Mouse (Mus musculus): ENCODE data around the gene Ofcc1. TPM values are rescaled to one million over a fixed set of nuclear protein-coding genes. Genes with fewer than 3 reads are reported as not detected.

Gene Ofcc1
- polyA plus RNA-seq (2015; fragmentation: Nextera tagmentation; extraction: Ambion mirVana) = 0.04 and 0.06 TPM in 2 replicates

DNA sequence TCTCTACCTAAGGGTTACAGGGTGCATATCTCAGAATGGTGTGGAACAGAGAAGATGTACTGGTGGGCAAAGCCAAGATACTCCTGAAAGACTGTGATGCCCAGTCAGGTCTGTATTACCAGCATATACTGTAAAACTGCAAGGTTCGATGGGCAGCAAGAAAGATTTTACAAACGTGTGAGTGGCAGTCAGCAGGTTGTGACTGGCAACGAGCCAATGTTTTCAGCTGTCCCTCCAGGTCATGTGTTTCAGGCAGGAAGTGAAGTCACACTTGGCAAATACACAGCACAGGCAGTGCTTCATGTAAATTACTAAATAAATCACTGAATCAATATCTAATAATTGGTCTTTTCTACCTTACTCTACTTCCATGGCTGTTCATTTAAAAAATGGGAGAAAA, at the start of gene Ofcc1:
TSS of gene Ofcc1 (minus strand) at position 163 of the 400 bp plus-strand sequence.
- no peaks in the 10 kb centered on the region for H3K9me3 ChIP-seq (ENCODE audit: control insufficient read depth, low read length)
- H3K4me2 ChIP-seq (replicated peaks; ENCODE audit: low read depth) = no peak within 1 kb of the TSS
- DNase-seq (ENCODE audit: low spot score) (peak; percentile 23), ATAC-seq (ENCODE audit: low FRiP score, low TSS enrichment) (no peak)
- H3K27me3 ChIP-seq (ENCODE audit: control insufficient read depth, insufficient read depth, low read length) = no peaks in the 10 kb centered on the region
- no peak within 1 kb of the TSS for H3K4me3 ChIP-seq (ENCODE audit: low read depth, low read length)
- WGBS = 43% methylated on average over 3 of the region's 3 CpGs
- H3K36me3 ChIP-seq (ENCODE audit: control insufficient read depth, insufficient read depth, low read length) = no peaks in the 10 kb centered on the region
- H3K27ac ChIP-seq (replicated peaks) = no peak within 1 kb of the TSS
- no peaks in the 10 kb centered on the region for H3K4me1 ChIP-seq (replicated peaks; ENCODE audit: control insufficient read depth, insufficient read depth)
- TF ChIP-seq CTCF (IDR thresholded peaks at IDR 0.05; ENCODE audit: low read depth) (no peak), EP300 (optimal IDR thresholded peaks at IDR 0.05) (no peak)
- no peak within 1 kb of the TSS for H3K9ac ChIP-seq (ENCODE audit: low read length)

DNA sequence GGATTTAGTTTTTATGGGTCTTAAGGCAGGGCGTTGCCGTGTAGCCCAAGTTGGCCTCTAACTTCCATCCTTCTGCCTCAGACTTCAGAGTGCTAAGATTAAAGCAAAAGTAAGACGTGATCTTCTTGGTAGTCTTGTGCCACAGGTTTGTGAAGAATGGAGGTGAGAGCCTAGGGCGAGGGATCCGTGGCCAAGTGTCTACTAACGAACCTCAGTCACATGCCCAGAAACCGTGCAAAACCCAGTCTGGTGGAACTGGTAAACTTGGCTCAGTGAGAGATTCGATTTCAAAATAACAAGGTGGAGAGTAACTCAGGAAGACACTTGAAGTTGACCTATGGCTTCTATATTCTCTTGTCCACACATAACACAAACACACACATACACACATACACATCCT, 28.9 kb upstream of the Ofcc1 start:
- no peak overlapping the region for H3K9ac ChIP-seq (ENCODE audit: low read length)
- 81% methylated on average over 8 of the region's 8 CpGs for WGBS
- DNase-seq (ENCODE audit: low spot score) = no peak
- no peak for ATAC-seq (ENCODE audit: low FRiP score, low TSS enrichment)
- H3K4me1 ChIP-seq (replicated peaks; ENCODE audit: control insufficient read depth, insufficient read depth) = no peaks in the 10 kb centered on the region
- no peaks in the 10 kb centered on the region for H3K9me3 ChIP-seq (ENCODE audit: control insufficient read depth, low read length)
- H3K27ac ChIP-seq (replicated peaks) = no peak overlapping the region
- H3K27me3 ChIP-seq (ENCODE audit: control insufficient read depth, insufficient read depth, low read length) = no peaks in the 10 kb centered on the region
- H3K4me2 ChIP-seq (replicated peaks; ENCODE audit: low read depth) = no peak overlapping the region
- H3K4me3 ChIP-seq (ENCODE audit: low read depth, low read length) = no peak overlapping the region
- no peaks in the 10 kb centered on the region for H3K36me3 ChIP-seq (ENCODE audit: control insufficient read depth, insufficient read depth, low read length)
- no peak for TF ChIP-seq CTCF (IDR thresholded peaks at IDR 0.05; ENCODE audit: low read depth)
- TF ChIP-seq EP300 (optimal IDR thresholded peaks at IDR 0.05) = no peak

DNA sequence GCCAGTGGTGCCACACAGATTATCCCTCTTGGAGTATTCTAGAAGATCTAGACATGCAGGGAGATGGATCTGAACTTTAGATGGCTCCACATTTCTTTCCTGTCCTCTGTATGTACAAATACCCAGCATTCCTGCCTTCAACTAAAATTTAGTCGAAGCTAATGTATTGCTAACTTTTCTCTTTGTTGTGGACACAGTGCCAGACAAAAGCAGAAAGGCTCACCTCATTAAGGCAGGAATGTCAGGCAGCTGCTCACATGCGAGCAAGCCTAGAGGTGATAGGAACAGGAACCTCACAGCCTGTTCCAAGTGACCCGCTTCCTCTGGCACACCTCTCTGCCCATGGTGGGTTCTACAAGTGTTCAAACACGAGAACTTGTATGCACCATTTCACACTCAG, 26.2 kb upstream of the Ofcc1 start:
- Histone ChIP-seq H3K9ac (ENCODE audit: low read length) (no peak overlapping the region), H3K9me3 (ENCODE audit: control insufficient read depth, low read length) (no peaks in the 10 kb centered on the region), H3K27ac (replicated peaks) (no peak overlapping the region), H3K4me3 (ENCODE audit: low read depth, low read length) (no peak overlapping the region), H3K4me2 (replicated peaks; ENCODE audit: low read depth) (no peak overlapping the region), H3K27me3 (ENCODE audit: control insufficient read depth, insufficient read depth, low read length) (no peaks in the 10 kb centered on the region), H3K36me3 (ENCODE audit: control insufficient read depth, insufficient read depth, low read length) (no peaks in the 10 kb centered on the region), H3K4me1 (replicated peaks; ENCODE audit: control insufficient read depth, insufficient read depth) (no peaks in the 10 kb centered on the region)
- no peak for TF ChIP-seq CTCF (IDR thresholded peaks at IDR 0.05; ENCODE audit: low read depth)
- no peak for TF ChIP-seq EP300 (optimal IDR thresholded peaks at IDR 0.05)
- ATAC-seq (ENCODE audit: low FRiP score, low TSS enrichment) = no peak
- DNase-seq (ENCODE audit: low spot score) = no peak
- 51% methylated on average over 4 of the region's 4 CpGs for WGBS

DNA sequence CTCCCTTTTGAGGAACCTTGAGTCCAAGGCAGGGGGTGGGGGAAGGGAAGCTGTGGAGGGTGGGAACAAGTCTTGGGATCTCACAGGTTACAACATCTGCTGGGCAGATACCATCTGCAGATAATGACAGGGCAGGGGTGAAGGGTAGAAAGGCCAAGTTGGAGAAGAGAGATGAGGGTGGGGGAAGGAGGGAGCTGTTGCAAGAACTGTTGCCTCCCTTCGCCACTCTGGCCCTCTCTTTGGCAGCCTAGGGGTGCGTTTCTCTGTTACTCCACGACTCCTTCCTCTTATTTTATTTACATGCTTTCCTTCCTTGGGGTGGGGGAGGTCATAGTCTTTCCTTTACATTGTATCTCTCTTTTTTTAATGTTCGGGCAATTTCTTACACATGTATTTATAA, 23.7 kb upstream of the Ofcc1 start:
- Histone ChIP-seq H3K9me3 (ENCODE audit: control insufficient read depth, low read length) (no peaks in the 10 kb centered on the region), H3K36me3 (ENCODE audit: control insufficient read depth, insufficient read depth, low read length) (no peaks in the 10 kb centered on the region), H3K4me1 (replicated peaks; ENCODE audit: control insufficient read depth, insufficient read depth) (no peaks in the 10 kb centered on the region), H3K9ac (ENCODE audit: low read length) (no peak overlapping the region), H3K4me2 (replicated peaks; ENCODE audit: low read depth) (no peak overlapping the region), H3K27ac (replicated peaks) (no peak overlapping the region), H3K27me3 (ENCODE audit: control insufficient read depth, insufficient read depth, low read length) (no peaks in the 10 kb centered on the region), H3K4me3 (ENCODE audit: low read depth, low read length) (no peak overlapping the region)
- 72% methylated on average over 4 of the region's 4 CpGs for WGBS
- TF ChIP-seq EP300 (optimal IDR thresholded peaks at IDR 0.05) (no peak), CTCF (IDR thresholded peaks at IDR 0.05; ENCODE audit: low read depth) (no peak)
- no peak for ATAC-seq (ENCODE audit: low FRiP score, low TSS enrichment)
- DNase-seq (ENCODE audit: low spot score) = no peak

DNA sequence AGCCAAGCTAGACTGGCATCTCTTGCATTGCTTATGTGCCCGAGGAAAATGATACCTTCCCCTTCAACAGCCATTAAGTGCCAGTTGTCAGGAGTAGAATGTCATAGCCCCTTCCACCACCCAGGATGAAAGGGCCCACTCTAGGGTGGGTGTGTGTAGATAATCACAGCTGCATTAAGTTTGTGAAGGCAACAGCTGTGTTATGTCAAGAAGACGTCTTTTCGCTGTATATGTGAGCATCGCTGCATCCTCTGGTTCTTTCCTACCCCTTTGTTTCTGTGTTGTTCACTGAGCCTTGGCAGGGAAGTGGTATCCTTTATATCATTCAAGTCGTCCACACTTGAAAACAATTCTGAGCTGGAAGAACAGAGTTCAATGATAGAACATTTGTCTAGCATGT, 15.5 kb upstream of the Ofcc1 start:
- Histone ChIP-seq H3K27ac (replicated peaks) (no peak overlapping the region), H3K4me2 (replicated peaks; ENCODE audit: low read depth) (no peak overlapping the region), H3K4me1 (replicated peaks; ENCODE audit: control insufficient read depth, insufficient read depth) (no peaks in the 10 kb centered on the region), H3K9ac (ENCODE audit: low read length) (no peak overlapping the region), H3K27me3 (ENCODE audit: control insufficient read depth, insufficient read depth, low read length) (no peaks in the 10 kb centered on the region), H3K36me3 (ENCODE audit: control insufficient read depth, insufficient read depth, low read length) (no peaks in the 10 kb centered on the region), H3K4me3 (ENCODE audit: low read depth, low read length) (no peak overlapping the region), H3K9me3 (ENCODE audit: control insufficient read depth, low read length) (no peaks in the 10 kb centered on the region)
- DNase-seq (ENCODE audit: low spot score) (no peak), ATAC-seq (ENCODE audit: low FRiP score, low TSS enrichment) (no peak)
- TF ChIP-seq CTCF (IDR thresholded peaks at IDR 0.05; ENCODE audit: low read depth) = no peak
- no peak for TF ChIP-seq EP300 (optimal IDR thresholded peaks at IDR 0.05)
- WGBS = 49% methylated on average over 5 of the region's 5 CpGs

DNA sequence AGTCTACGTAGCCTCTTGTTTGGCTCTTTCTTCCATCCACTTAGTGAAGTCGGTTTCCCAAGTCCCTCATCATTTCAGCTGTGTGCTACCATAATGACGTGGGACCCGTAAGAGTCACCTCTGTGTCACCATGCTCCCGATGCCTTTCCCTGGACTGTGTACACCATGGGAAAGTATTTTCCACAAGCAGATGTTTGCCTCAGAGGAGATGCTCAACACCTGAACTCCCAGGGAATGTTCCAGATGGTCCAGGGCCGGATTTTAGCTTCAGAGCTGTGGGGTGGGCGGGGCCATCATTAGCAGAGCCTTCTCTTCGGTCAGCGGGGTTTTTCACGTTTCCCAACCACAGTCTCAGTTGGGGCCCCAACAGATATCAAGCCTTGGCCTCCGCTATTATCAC, 5.5 kb upstream of the Ofcc1 start:
- H3K4me1 ChIP-seq (replicated peaks; ENCODE audit: control insufficient read depth, insufficient read depth) = no peaks in the 10 kb centered on the region
- no peaks in the 10 kb centered on the region for H3K36me3 ChIP-seq (ENCODE audit: control insufficient read depth, insufficient read depth, low read length)
- ATAC-seq (ENCODE audit: low FRiP score, low TSS enrichment) = no peak
- no peak overlapping the region for H3K27ac ChIP-seq (replicated peaks)
- no peak for TF ChIP-seq CTCF (IDR thresholded peaks at IDR 0.05; ENCODE audit: low read depth)
- TF ChIP-seq EP300 (optimal IDR thresholded peaks at IDR 0.05) = no peak
- 82% methylated on average over 11 of the region's 11 CpGs for WGBS
- no peaks in the 10 kb centered on the region for H3K27me3 ChIP-seq (ENCODE audit: control insufficient read depth, insufficient read depth, low read length)
- H3K4me3 ChIP-seq (ENCODE audit: low read depth, low read length) = no peak overlapping the region
- DNase-seq (ENCODE audit: low spot score) = no peak
- H3K9ac ChIP-seq (ENCODE audit: low read length) = no peak overlapping the region
- H3K4me2 ChIP-seq (replicated peaks; ENCODE audit: low read depth) = no peak overlapping the region
- H3K9me3 ChIP-seq (ENCODE audit: control insufficient read depth, low read length) = no peaks in the 10 kb centered on the region
